Mouse (Mus musculus) megakaryocyte progenitor cell, adult 5-6 weeks (primary cell): Measurements from ENCODE around the gene Maml1. TPM values are rescaled to one million over a fixed set of nuclear protein-coding genes. Genes with fewer than 3 reads are reported as not detected.

Experiments used
- ATAC-seq: replicated peaks from 2 replicates; pipeline ENCODE4 v1.8.0; 2016; ENCODE audit warnings: mild to moderate bottlenecking, moderate TSS enrichment, inconsistent platforms; ENCODE audit not compliant: poor library complexity
- total RNA-seq, 2 experiments: library from RNA; stranded (forward) in 1 of 2; stranded (reverse) in 1 of 2; fragments of 157-497, 149-512 nt in 1 of 2; fragments of 200-1000 nt in 1 of 2; gene quantifications; 2 replicates each; pipeline versions ENCODE4 v1.2.3 to v1.2.4; 2015 to 2017

Gene Maml1
- total RNA-seq, 2 experiments from 2014 or later, result 4.2 to 14.2 TPM

DNA sequence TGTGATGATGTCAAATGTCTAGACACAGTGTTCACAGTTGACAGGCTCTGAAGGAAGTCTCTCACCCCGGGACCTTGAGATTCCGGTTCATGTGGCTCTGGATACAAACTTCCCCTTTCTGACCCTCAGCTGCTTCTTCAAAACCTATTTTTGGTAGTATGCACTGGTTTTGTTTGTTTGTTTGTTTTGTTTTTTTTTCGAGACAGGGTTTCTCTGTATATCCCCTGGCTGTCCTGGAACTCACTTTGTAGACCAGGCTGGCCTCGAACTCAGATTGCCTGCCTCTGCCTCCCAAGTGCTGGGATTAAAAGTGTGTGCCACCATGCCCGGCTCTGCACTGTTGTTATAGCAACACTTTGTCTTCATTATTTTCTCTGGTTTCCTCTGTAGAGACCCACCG, 48.2 kb downstream of the Maml1 start:
- no peak for ATAC-seq

GRCm38 (mm10) chr11:50240235-50240911, 51.7 kb downstream of the Maml1 start:
- peak; percentile 18 for ATAC-seq

- peak; percentile 12 for ATAC-seq
Measured at GRCm38 (mm10) chr11:50238821-50239791, 53.0 kb downstream of the Maml1 start.

- ATAC-seq, result peak; percentile 45
Measured at GRCm38 (mm10) chr11:50238324-50238723, 53.8 kb downstream of the Maml1 start, which contains the start of gene Ltc4s. Gene Ltc4s, minus strand, starts transcription at chr11:50238616.

DNA sequence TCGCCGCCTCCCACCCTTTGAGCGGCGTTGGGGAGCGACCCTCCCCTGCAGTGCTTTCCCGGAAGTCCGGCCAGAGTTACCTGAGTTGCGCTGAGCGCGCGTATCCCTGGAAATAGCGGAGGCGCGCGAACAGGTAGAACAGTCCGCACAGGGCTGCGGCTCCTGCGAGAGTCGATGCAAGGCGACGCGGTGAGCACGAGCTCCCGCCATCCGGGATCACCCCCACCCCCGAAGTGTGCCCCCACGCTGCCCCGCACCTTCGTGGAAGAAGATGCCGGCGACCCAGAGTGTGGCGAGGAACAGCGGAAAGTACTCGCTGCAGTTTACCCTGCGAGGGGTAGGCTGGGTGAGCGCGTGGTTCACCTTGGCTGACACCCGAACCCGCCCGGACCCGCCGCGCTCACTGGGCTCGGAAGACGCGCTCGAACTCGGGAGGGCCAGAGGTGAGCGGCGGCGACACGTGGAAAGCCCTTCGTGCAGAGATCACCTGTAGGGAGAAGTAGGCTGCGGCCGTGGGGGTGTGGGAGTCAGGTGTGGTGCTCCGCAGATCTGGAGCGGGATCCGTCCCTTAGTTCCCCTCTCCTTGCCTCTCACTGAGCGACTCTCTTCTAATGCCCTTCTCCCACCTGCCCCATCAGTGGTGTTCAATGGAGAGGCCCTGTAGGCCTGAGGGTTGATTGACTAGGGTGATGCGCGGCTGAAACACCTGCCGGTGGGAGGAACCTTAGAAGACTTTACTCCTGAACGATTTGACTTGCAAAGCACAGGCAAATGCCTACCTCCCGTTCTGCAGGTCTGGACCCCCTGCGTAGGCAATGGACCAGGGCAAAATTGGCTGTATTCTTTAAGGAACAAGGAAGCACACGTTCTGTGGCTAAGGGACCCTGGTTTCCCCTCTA, 54.9 kb downstream of the Maml1 start:
- no peak for ATAC-seq

DNA sequence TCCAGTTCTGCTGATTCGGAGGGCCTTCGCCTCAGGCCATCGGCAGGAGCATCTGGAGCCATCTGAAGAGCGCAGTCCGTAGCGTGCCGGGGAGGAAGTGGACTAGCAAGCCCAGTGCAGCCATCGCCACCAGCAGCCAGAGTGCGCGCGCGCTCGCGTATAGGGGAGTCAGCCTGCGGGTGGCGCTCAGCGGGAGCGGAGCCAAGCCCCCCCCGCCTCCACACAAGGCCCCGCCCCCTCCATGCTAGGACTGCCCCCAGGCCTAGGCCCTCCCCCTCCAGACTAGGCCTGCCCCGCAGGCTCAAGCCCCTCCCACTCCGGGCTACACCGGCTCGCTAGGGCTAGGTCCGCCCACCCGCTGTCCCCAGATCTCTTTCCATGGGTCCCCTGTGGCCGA, 55.6 kb downstream of the Maml1 start:
- peak; percentile 63 for ATAC-seq

DNA sequence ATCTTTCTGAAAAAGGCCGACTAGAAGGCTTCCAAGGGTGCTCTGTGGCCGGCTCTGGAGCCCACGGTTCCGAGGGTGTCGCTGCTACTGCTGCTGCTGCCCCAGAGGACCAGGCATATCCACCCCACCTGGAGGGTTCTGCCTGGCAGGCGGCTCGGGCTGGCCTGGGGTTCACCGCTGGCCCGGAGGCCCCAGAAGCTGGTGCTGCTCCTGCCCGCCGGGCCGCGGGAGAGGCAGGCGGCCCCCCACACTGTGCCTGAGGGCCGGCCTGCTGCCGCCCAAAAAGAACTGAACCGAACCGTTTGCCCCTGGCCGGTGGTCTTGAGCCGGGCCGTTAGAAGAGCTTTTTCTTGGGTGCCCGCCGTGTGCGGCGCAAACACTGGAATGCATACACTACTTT, 57.5 kb downstream of the Maml1 start:
- no peak for ATAC-seq

DNA sequence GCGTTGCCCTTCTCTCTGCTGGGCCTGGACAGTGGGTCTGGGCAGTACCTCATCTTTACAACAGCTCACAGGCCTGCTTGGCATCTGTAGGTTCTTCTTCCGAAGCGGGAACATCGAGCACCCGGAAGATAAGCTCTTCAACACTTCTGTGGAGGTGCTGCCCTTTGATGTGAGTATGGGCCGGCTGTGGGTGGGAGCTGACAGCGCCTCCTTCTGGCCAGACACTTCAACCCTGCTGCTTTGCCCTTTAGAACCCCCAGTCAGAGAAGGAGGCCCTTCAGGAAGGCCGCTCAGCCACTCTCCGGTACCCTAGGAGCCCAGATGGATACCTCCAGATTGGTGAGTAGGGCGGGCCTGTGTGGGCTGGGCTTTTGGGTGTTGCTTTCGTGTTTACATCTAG, 58.1 kb downstream of the Maml1 start:
- no peak for ATAC-seq

- peak; percentile 42 for ATAC-seq
Measured at GRCm38 (mm10) chr11:50233022-50233421, 59.1 kb downstream of the Maml1 start.

DNA sequence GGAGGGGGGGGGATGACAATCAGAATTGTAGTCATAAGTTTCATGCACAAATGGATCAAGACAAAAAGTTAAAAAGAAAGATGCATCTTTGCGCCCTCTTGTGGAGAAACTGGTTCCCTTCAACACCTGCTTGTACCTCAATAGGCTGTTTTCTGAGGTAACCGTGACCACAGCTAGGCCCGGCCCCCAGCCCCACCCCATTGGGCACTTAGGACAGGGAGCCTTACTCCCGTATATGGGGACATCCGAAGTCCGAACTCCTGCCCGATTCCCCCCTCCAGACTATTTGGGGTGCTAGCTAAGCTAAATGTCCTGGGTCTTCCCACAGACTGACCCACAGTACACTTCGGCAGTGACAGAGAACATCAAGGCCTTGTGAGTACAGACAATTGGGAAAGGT, 60.7 kb downstream of the Maml1 start:
- ATAC-seq, result peak; percentile 47

DNA sequence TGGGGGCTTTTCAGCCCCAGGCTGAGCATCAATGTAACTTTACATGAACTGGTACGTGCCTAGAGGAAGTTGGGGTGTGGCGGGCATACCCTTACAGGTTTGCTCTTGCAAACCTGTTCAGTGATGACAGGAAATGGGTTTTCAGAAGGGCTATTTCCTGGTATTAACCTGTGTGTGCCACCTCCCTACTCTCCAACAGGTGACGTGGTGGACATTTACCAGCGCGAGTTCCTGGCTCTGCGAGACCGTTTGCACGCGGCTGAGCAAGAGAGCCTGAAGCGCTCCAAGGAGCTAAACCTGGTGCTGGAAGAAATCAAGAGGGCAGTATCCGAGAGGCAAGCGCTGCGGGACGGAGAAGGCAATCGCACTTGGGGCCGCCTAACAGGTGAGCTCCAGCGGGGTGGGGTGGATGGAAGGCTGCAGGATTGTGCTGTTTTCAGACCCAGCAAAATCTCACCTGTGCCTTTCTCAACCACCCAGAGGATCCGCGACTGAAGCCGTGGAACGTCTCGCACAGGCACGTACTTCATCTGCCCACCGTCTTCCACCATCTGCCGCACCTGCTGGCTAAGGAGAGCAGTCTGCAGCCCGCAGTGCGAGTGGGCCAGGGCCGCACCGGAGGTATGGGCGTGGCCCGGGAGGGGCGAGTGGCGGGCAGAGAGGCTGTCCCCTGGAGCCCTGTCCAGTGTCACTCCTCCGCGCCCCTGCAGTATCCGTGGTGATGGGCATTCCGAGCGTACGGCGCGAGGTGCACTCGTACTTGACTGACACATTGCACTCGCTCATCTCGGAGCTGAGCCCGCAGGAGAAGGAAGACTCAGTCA, 61.4 kb downstream of the Maml1 start:
- ATAC-seq, result no peak

DNA sequence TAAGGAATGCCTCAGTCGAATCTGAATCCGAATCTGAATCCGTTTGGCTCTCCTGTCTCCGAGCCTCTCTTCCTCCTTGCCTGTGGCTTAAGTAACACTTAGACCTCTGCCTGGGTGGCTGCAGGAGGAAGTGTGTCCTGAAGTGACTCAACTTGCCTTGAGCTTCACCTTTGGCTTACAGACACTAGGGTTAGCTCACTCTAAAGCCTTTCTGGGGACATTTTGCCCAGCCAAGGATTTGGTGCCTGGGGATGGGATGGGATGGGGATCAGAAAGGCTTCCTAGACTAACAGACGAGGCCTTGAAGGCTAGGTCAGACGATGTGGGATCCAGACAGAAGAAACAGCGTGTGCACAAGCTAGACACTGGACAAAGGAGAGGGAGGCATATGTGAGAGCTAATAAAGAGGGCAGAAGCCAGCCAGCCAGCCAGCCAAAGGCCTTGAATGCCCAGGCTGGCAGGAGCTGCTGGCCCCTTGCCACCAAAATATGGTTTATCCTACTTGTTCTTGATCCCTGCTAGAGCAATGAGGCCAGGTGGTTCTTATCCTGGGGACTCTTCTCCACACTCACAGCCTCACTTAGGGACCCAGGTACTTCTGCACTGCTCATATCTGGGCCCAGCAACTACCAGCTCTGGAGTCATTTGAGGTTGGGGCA, 62.7 kb downstream of the Maml1 start:
- ATAC-seq, result no peak

DNA sequence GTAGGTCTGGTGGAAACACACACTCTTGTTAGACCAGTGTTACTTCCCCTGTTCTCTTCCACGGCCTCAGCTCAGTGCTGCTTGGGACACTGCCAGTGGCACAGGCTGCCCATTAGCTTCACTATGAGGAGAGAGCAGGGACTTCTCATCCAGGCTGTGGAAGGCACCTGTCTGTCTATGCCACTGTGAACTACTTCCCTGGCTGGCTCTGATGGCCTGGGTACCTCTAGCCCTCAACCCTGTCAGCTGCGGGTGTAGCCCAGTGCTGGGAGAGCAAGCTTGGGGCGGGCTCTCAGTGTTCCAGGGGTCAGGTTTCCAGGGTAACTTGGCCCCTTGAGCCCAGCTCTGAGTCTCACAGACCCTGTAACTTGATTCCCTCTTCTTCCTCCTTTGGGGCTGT, 63.3 kb downstream of the Maml1 start:
- ATAC-seq, result no peak

- no peak for ATAC-seq
Measured at GRCm38 (mm10) chr11:50227736-50228135, 64.4 kb downstream of the Maml1 start.

DNA sequence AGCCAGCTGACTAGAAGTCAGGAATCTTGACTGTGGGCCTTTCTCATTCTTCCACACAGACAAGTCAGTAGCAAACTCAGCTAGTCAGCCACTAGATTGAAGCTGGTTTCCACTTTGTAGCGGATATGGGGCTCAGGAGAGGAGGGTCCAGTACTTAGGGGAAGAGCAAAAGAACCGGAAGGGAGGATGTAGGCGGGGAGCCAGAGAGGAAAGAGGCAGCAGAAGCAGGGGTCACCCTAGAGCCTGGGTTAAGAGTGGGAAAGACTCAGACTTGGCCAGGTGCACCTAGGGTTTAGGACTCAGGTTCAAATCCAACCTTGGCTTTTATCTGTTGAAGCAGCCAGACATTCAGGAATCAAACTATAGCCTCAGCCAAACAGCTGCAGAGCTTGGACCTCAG, 64.9 kb downstream of the Maml1 start:
- ATAC-seq, result no peak

- ATAC-seq, result no peak
Measured at GRCm38 (mm10) chr11:50226406-50226805, 65.7 kb downstream of the Maml1 start.

DNA sequence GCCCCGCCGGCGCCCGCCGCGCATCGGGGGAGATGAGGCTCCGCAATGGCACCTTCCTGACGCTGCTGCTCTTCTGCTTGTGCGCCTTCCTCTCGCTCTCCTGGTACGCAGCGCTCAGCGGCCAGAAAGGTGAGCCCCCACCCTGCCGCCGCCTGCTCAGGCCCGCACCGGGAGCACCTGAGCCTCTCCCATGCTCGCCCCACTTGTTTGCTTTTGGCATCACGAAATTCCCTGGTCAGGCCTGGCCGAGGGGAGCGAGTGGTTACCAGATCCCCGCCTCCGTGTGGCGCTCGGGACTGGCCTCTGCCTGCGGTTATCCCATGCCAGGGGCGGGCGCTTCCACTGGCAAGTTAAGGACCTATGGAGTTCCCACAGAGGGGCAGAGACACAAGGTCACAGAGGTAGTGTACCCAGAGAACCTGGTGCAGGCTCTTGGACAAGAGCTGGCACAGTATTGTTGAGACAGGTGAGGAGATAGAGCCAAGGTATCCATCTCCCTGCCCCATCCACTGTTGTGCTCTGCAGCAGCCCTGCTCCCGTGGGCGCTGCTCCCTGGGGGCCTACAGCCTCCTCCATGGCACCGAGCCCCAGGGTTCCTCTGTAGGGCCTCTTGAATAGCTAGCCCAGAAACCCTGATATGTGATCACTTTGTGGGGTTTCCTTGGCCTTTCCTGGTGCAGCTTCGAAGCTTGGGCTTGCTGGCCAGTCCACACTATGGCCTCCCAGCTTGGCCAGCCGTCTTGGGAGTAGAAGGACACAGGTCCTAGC, 66.3 kb downstream of the Maml1 start:
- no peak for ATAC-seq

DNA sequence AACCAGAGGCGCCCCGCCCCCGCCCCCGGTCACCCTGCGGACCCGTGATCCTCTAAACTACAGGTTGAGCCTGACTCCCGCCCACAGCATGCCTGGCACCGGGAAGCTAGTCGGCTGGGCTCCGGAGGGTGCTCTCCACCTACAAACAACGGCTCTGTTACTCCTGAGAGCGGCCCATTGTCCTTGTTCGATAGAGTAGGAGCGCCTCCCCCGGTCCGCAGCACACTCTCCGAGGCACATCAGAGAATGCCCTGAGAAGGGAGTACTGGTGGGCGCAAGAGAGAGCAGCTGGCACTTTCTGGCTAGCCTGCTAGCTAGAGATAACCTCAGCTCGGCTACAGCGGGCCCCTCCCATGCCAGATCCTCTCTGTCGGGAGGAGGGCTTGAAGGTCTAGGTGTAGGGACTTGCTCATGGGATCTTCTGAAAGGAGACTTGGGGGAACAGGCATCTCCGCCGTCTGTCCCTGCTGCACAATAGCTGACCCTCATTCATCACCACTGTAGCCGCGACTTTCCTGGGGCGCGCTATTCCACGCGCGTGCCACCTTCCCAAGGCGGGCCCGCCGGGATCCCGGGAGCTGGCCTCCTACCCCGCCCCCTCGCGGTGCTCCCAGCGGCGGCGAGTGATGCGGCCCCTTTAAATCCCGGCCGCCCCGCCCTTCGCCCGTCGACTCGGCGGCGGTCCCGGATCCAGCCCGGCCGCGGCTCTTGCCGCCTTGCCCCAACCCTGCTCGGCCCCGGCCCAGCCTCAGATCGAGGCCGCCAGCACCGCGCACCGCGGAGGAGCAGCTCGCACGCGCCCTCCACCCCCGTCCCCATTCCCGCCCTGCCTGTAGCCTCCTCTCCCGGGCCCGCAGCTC, 67.2 kb downstream of the Maml1 start:
- ATAC-seq, result peak; percentile 80
